Mouse (Mus musculus): ENCODE measurements around the gene Tnfrsf13c. TPM values are rescaled to one million over a fixed set of nuclear protein-coding genes. Genes with fewer than 3 reads are reported as not detected.

Gene Tnfrsf13c
- polyA plus RNA-seq, 1 experiment from 2014 or later: 0.29 TPM

DNA sequence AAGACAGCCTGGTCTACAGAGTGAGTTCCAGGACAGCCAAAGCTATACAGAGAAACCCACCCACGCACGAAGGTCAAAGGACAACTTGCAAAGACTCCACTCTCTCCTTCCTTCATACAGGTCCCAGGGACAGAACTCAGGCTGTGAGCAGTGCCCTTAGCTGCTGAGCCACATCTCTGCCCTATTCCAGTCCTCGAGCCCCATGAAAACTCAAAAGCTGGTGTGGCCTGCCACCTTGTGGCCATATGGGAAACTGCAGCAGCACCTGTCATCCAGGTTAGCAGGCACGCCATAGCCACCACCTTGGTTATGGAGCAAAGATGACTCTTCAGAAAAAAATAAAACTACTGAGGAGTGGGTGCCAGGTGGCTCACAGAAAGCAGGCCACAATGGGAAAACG lies 12.4 kb upstream of the Tnfrsf13c start:
- Histone ChIP-seq H3K4me3 (ENCODE audit: low read depth, low read length) (no peak overlapping the region), H3K4me1 (ENCODE audit: control insufficient read depth, insufficient read depth, low read length) (no peaks in the 10 kb centered on the region), H3K27me3 (ENCODE audit: control insufficient read depth, insufficient read depth, low read length) (0 out of 2 replicates have a peak, but pooled peaks cover 2% of the 10 kb centered on the region), H3K36me3 (ENCODE audit: control insufficient read depth, insufficient read depth, low read length) (0 out of 2 replicates have a peak, but pooled peaks cover 3% of the 10 kb centered on the region), H3K27ac (ENCODE audit: low read depth, low read length) (no peak overlapping the region), H3K4me2 (no peak overlapping the region), H3K9ac (ENCODE audit: low read depth, low read length) (no peak overlapping the region), H3K9me3 (replicated peaks; ENCODE audit: control insufficient read depth, low read length) (no peaks in the 10 kb centered on the region)
- ATAC-seq (replicated peaks; ENCODE audit: insufficient number of reproducible peaks, low FRiP score, low TSS enrichment): peak; percentile 55; the same call in 1 of the 2 replicates
- WGBS (ENCODE audit: insufficient replicate concordance): 21% methylated on average over 5 of the region's 5 CpGs

DNA sequence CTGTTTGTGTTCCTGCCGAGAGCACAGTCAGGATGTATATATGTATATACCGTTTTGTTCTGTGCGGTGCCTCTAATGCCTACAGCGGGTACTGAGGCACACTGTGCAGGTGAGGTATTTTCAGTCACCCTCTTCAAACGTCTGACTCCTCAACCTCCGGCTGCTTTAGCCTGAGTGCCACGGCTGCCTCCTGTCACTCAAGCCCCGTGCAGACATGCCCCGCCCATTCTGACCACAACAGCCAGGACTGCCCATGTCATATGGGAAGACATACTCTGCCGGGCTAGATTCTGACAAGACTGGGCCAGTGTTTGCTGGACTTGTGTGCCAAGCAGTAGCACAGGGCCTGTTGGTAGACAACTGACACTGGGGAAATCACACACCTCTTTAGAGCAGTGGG lies 11.5 kb upstream of the Tnfrsf13c start:
- Histone ChIP-seq H3K9ac (ENCODE audit: low read depth, low read length) (no peak overlapping the region), H3K4me3 (ENCODE audit: low read depth, low read length) (no peak overlapping the region), H3K4me1 (ENCODE audit: control insufficient read depth, insufficient read depth, low read length) (no peaks in the 10 kb centered on the region), H3K36me3 (ENCODE audit: control insufficient read depth, insufficient read depth, low read length) (0 out of 2 replicates have a peak, but pooled peaks cover 3% of the 10 kb centered on the region), H3K4me2 (no peak overlapping the region), H3K27me3 (ENCODE audit: control insufficient read depth, insufficient read depth, low read length) (peaks cover 2% of the 10 kb centered on the region), H3K27ac (ENCODE audit: low read depth, low read length) (no peak overlapping the region), H3K9me3 (replicated peaks; ENCODE audit: control insufficient read depth, low read length) (no peaks in the 10 kb centered on the region)
- WGBS (ENCODE audit: insufficient replicate concordance): 50% methylated on average over 10 of the region's 10 CpGs
- peak; percentile 70 for ATAC-seq (replicated peaks; ENCODE audit: insufficient number of reproducible peaks, low FRiP score, low TSS enrichment)

DNA sequence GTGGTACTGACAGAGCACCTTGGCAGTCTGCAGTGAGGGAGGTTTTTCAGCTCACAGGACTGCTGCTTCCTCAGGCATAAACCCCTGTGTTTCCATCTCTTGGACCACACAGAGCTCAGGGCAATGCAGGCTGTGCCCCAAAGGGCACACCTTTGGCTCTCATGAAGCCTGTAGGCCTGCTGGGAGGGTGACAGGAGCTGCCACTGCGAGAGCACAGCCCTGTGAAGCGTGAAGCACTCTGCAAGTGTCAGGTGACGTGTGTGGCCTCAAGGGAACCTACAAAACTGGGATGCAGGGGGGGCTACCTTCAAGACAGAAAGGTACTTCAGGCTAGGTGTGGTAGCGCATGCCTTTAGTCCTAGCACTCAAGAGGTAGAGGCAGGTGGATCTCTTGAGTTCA lies 8.5 kb upstream of the Tnfrsf13c start:
- H3K27me3 ChIP-seq (ENCODE audit: control insufficient read depth, insufficient read depth, low read length): peaks cover 6% of the 10 kb centered on the region
- no peak overlapping the region for H3K27ac ChIP-seq (ENCODE audit: low read depth, low read length)
- no peak overlapping the region for H3K4me3 ChIP-seq (ENCODE audit: low read depth, low read length)
- no peak for ATAC-seq (replicated peaks; ENCODE audit: insufficient number of reproducible peaks, low FRiP score, low TSS enrichment)
- H3K9me3 ChIP-seq (replicated peaks; ENCODE audit: control insufficient read depth, low read length): no peaks in the 10 kb centered on the region
- 70% methylated on average over 4 of the region's 4 CpGs for WGBS (ENCODE audit: insufficient replicate concordance)
- H3K4me1 ChIP-seq (ENCODE audit: control insufficient read depth, insufficient read depth, low read length): 0 out of 2 replicates have a peak, but pooled peaks cover 8% of the 10 kb centered on the region
- H3K4me2 ChIP-seq: no peak overlapping the region
- H3K9ac ChIP-seq (ENCODE audit: low read depth, low read length): no peak overlapping the region
- no peaks in the 10 kb centered on the region for H3K36me3 ChIP-seq (ENCODE audit: control insufficient read depth, insufficient read depth, low read length)

DNA sequence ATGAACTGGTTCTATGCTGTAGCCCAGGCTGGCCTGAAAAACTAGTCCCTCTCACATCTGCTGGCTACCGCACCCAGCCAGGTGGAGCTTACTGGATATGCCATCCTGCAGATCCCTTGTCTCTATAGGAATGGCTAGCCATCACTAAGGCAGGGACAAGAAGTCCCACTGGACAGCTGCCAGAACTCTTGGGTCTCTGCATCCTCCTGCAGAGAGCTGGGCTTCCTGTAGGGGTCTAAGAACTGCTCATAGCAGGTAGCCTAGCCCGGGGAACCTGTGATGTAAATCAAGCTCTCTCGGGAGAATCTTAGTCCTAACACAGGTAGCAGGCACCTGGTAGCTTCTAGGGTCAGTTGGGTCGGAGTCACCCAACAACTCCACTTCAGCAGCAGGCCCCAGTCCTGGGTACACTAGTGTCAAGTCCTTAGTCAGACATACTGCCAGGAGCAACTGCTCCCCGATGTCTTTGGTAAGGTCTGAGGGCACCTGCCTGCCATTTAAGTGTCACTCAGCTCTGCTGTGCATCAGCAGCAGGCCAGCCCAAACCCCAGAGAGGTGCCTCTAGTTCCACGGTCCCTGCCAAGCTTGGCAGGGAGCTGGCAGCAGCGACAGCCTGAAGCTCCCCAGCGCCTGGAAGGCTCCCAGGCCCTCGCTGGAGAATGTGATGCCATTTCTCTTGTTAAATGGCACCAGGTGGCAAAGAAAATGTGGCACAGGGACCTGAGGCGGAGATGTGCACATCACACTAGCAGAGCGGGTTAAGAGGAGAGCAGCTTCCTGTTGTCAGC lies 7.6 kb upstream of the Tnfrsf13c start:
- no peaks in the 10 kb centered on the region for H3K9me3 ChIP-seq (replicated peaks; ENCODE audit: control insufficient read depth, low read length)
- peaks cover 6% of the 10 kb centered on the region for H3K27me3 ChIP-seq (ENCODE audit: control insufficient read depth, insufficient read depth, low read length)
- WGBS (ENCODE audit: insufficient replicate concordance): 72% methylated on average over 11 of the region's 11 CpGs
- H3K27ac ChIP-seq (ENCODE audit: low read depth, low read length): no peak overlapping the region
- H3K4me2 ChIP-seq: no peak overlapping the region
- 0 out of 2 replicates have a peak, but pooled peaks cover 8% of the 10 kb centered on the region for H3K4me1 ChIP-seq (ENCODE audit: control insufficient read depth, insufficient read depth, low read length)
- no peak overlapping the region for H3K9ac ChIP-seq (ENCODE audit: low read depth, low read length)
- no peaks in the 10 kb centered on the region for H3K36me3 ChIP-seq (ENCODE audit: control insufficient read depth, insufficient read depth, low read length)
- no peak for ATAC-seq (replicated peaks; ENCODE audit: insufficient number of reproducible peaks, low FRiP score, low TSS enrichment)
- H3K4me3 ChIP-seq (ENCODE audit: low read depth, low read length): no peak overlapping the region

DNA sequence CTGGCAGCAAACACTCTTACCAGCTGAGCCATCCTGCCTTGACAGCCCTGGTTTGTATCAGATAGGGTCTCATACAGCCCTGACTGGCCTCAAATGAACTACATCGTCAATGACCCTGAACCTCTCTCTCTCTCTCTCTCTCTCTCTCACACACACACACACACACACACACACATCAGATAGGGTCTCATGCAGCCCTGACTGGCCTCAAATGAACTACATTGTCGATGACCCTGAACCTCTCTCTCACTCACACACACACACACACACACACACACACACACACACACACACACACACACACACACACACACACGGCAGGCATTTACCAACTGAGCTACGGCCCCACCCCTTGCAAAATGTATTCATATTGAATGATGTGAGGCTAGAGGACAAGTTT lies 6.9 kb upstream of the Tnfrsf13c start:
- 77% methylated on average over 4 of the region's 4 CpGs for WGBS (ENCODE audit: insufficient replicate concordance)
- Histone ChIP-seq H3K4me1 (ENCODE audit: control insufficient read depth, insufficient read depth, low read length) (0 out of 2 replicates have a peak, but pooled peaks cover 8% of the 10 kb centered on the region), H3K4me2 (no peak overlapping the region), H3K4me3 (ENCODE audit: low read depth, low read length) (no peak overlapping the region), H3K9ac (ENCODE audit: low read depth, low read length) (no peak overlapping the region), H3K9me3 (replicated peaks; ENCODE audit: control insufficient read depth, low read length) (no peaks in the 10 kb centered on the region), H3K27ac (ENCODE audit: low read depth, low read length) (no peak overlapping the region), H3K27me3 (ENCODE audit: control insufficient read depth, insufficient read depth, low read length) (peaks cover 6% of the 10 kb centered on the region), H3K36me3 (ENCODE audit: control insufficient read depth, insufficient read depth, low read length) (no peaks in the 10 kb centered on the region)
- ATAC-seq (replicated peaks; ENCODE audit: insufficient number of reproducible peaks, low FRiP score, low TSS enrichment): no peak

DNA sequence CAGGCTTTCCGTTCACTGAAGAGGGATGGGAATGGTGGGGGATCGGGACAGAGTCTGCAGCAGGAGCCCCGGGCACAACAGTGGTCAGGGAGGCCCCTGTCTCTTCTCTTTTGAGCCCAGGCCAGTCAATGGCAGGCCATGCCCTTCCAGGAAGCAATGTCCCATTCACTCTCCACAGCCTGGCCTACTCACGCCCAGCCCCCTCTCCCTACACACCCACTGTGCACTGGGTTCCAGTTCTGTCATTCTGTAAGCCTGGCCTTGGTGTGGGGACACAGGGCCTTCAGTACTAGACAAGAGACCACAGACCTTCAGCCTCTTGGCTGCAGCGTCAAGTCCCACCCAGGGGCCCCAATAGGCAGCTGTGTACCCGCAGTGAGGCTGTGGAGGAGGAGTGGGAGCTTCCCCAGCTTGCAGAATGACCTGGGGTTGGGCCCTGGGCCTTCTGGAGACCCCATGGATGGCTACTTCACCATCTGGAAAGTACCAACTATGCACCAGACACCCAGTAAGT lies 6.0 kb upstream of the Tnfrsf13c start:
- Histone ChIP-seq H3K4me2 (no peak overlapping the region), H3K9ac (ENCODE audit: low read depth, low read length) (no peak overlapping the region), H3K27ac (ENCODE audit: low read depth, low read length) (peak overlapping the region; percentile 31), H3K4me3 (ENCODE audit: low read depth, low read length) (no peak overlapping the region), H3K4me1 (ENCODE audit: control insufficient read depth, insufficient read depth, low read length) (0 out of 2 replicates have a peak, but pooled peaks cover 8% of the 10 kb centered on the region), H3K27me3 (ENCODE audit: control insufficient read depth, insufficient read depth, low read length) (peaks cover 14% of the 10 kb centered on the region), H3K9me3 (replicated peaks; ENCODE audit: control insufficient read depth, low read length) (no peaks in the 10 kb centered on the region), H3K36me3 (ENCODE audit: control insufficient read depth, insufficient read depth, low read length) (no peaks in the 10 kb centered on the region)
- 62% methylated on average over 6 of the region's 6 CpGs for WGBS (ENCODE audit: insufficient replicate concordance)
- no peak for ATAC-seq (replicated peaks; ENCODE audit: insufficient number of reproducible peaks, low FRiP score, low TSS enrichment)

DNA sequence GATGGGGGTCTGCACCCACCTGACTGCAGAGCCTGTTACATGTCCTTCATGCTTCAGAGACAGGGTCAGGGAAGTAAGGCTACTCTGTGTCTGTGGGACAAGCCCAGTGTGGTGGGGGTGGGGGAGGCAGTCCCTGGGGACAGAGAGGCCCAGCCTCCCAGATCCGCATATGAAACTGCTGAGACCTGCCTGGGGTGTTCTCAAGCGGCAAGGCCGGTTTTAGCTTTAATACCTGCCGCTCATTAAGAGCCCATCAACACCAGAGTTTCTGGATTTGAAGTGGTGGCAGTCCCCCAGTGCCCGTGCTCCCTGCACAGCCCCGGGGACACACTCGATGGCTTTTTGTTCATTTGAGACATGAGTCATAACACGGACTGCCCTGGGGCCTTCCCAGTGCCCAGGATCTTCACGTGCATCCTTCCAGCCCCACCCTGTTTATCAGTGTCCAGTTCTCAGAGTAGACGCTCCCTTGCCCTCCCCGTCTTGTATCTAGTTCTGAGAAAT lies 5.4 kb upstream of the Tnfrsf13c start:
- H3K9me3 ChIP-seq (replicated peaks; ENCODE audit: control insufficient read depth, low read length): no peaks in the 10 kb centered on the region
- ATAC-seq (replicated peaks; ENCODE audit: insufficient number of reproducible peaks, low FRiP score, low TSS enrichment): peak; percentile 83
- no peak overlapping the region for H3K9ac ChIP-seq (ENCODE audit: low read depth, low read length)
- no peaks in the 10 kb centered on the region for H3K36me3 ChIP-seq (ENCODE audit: control insufficient read depth, insufficient read depth, low read length)
- H3K27me3 ChIP-seq (ENCODE audit: control insufficient read depth, insufficient read depth, low read length): peaks cover 19% of the 10 kb centered on the region
- H3K4me1 ChIP-seq (ENCODE audit: control insufficient read depth, insufficient read depth, low read length): peaks cover 9% of the 10 kb centered on the region; the same call in 1 of the 2 replicates
- peak overlapping the region; percentile 3; the same call in 1 of the 2 replicates for H3K4me2 ChIP-seq
- peak overlapping the region; percentile 57; the same call in 1 of the 2 replicates for H3K27ac ChIP-seq (ENCODE audit: low read depth, low read length)
- 37% methylated on average over 11 of the region's 11 CpGs for WGBS (ENCODE audit: insufficient replicate concordance)
- H3K4me3 ChIP-seq (ENCODE audit: low read depth, low read length): no peak overlapping the region

DNA sequence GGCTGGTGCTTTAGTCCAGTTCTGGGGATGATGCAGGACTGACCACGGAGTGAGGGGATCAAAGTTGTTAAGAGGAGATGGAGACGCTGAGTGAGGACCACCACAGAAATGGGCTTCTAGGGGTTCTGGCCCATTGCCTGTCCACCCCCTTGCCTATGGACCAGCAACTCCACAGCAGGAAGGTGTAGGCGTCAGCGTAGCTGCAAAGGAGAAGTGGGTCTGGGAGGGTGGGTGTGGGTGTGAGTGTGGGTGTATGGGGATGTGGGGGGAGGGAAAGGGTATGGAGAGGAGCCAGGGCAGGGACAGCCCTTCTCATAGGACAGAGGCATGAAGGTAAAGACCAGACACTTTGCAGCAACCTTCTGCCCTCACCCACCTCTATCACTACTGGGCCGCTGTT lies 1.6 kb upstream of the Tnfrsf13c start:
- H3K27me3 ChIP-seq (ENCODE audit: control insufficient read depth, insufficient read depth, low read length): peaks cover 31% of the 10 kb centered on the region

More for the DNA sequence above, 1.6 kb upstream of the Tnfrsf13c start:
- Histone ChIP-seq H3K27ac (ENCODE audit: low read depth, low read length) (no peak overlapping the region), H3K36me3 (ENCODE audit: control insufficient read depth, insufficient read depth, low read length) (no peaks in the 10 kb centered on the region), H3K9me3 (replicated peaks; ENCODE audit: control insufficient read depth, low read length) (no peaks in the 10 kb centered on the region), H3K4me3 (ENCODE audit: low read depth, low read length) (no peak overlapping the region), H3K9ac (ENCODE audit: low read depth, low read length) (no peak overlapping the region), H3K4me2 (no peak overlapping the region), H3K4me1 (ENCODE audit: control insufficient read depth, insufficient read depth, low read length) (peaks cover 24% of the 10 kb centered on the region)
- WGBS (ENCODE audit: insufficient replicate concordance): 70% methylated on average over 5 of the region's 5 CpGs
- no peak for ATAC-seq (replicated peaks; ENCODE audit: insufficient number of reproducible peaks, low FRiP score, low TSS enrichment)

Data from heart, embryonic 11.5 days (tissue).